Mouse (Mus musculus): ENCODE measurements around the gene Zfp62. TPM values are rescaled to one million over a fixed set of nuclear protein-coding genes. Genes with fewer than 3 reads are reported as not detected.

Gene Zfp62
- polyA plus RNA-seq, 1 experiment from 2014 or later = 61.0 TPM

GRCm38 (mm10) chr11:49213505-49213904 is 10.4 kb downstream of the Zfp62 start:
- Histone ChIP-seq H3K36me3 (peaks cover 42% of the 10 kb centered on the region), H3K27me3 (replicated peaks) (no peaks in the 10 kb centered on the region), H3K4me2 (replicated peaks) (no peak overlapping the region), H3K9me3 (no peaks in the 10 kb centered on the region), H3K27ac (no peak overlapping the region), H3K9ac (no peak overlapping the region), H3K4me3 (no peak overlapping the region), H3K4me1 (no peaks in the 10 kb centered on the region)
- no peak for ATAC-seq (ENCODE audit: low FRiP score, low read depth)
- WGBS = 90% methylated on average over 1 of the region's 1 CpGs

GRCm38 (mm10) chr11:49219271-49219670 is 16.2 kb downstream of the Zfp62 start:
- 97% methylated on average over 2 of the region's 2 CpGs for WGBS
- H3K4me2 ChIP-seq (replicated peaks) = no peak overlapping the region
- no peaks in the 10 kb centered on the region for H3K4me1 ChIP-seq
- H3K36me3 ChIP-seq = peaks cover 33% of the 10 kb centered on the region
- no peak overlapping the region for H3K27ac ChIP-seq
- no peak overlapping the region for H3K4me3 ChIP-seq
- ATAC-seq (ENCODE audit: low FRiP score, low read depth) = no peak
- no peaks in the 10 kb centered on the region for H3K27me3 ChIP-seq (replicated peaks)
- H3K9ac ChIP-seq = no peak overlapping the region
- no peaks in the 10 kb centered on the region for H3K9me3 ChIP-seq

GRCm38 (mm10) chr11:49224455-49224854 is 21.4 kb downstream of the Zfp62 start:
- no peak overlapping the region for H3K4me3 ChIP-seq
- no peaks in the 10 kb centered on the region for H3K27me3 ChIP-seq (replicated peaks)
- H3K36me3 ChIP-seq = no peaks in the 10 kb centered on the region
- H3K9ac ChIP-seq = no peak overlapping the region
- no peak overlapping the region for H3K4me2 ChIP-seq (replicated peaks)
- no peaks in the 10 kb centered on the region for H3K9me3 ChIP-seq
- no peak for ATAC-seq (ENCODE audit: low FRiP score, low read depth)
- no peaks in the 10 kb centered on the region for H3K4me1 ChIP-seq
- no peak overlapping the region for H3K27ac ChIP-seq
- WGBS = 72% methylated on average over 1 of the region's 1 CpGs

- Histone ChIP-seq H3K4me3 (no peak overlapping the region), H3K9ac (no peak overlapping the region), H3K27me3 (replicated peaks) (no peaks in the 10 kb centered on the region), H3K9me3 (no peaks in the 10 kb centered on the region), H3K4me2 (replicated peaks) (no peak overlapping the region), H3K4me1 (no peaks in the 10 kb centered on the region), H3K36me3 (no peaks in the 10 kb centered on the region), H3K27ac (no peak overlapping the region)
- ATAC-seq (ENCODE audit: low FRiP score, low read depth) = no peak
- WGBS = 82% methylated on average over 3 of the region's 3 CpGs
Observed at GRCm38 (mm10) chr11:49232781-49233180, 29.7 kb downstream of the Zfp62 start.

- Histone ChIP-seq H3K4me3 (no peak overlapping the region), H3K27me3 (replicated peaks) (no peaks in the 10 kb centered on the region), H3K9me3 (no peaks in the 10 kb centered on the region), H3K36me3 (no peaks in the 10 kb centered on the region), H3K27ac (no peak overlapping the region), H3K4me2 (replicated peaks) (no peak overlapping the region), H3K9ac (no peak overlapping the region), H3K4me1 (no peaks in the 10 kb centered on the region)
- ATAC-seq (ENCODE audit: low FRiP score, low read depth) = no peak
- WGBS = 78% methylated on average over 3 of the region's 3 CpGs
Observed at GRCm38 (mm10) chr11:49235459-49236207, 32.5 kb downstream of the Zfp62 start.

GRCm38 (mm10) chr11:49236891-49237290 is 33.8 kb downstream of the Zfp62 start:
- H3K9me3 ChIP-seq = no peaks in the 10 kb centered on the region
- H3K27me3 ChIP-seq (replicated peaks) = no peaks in the 10 kb centered on the region
- H3K4me3 ChIP-seq = no peak overlapping the region
- no peak for ATAC-seq (ENCODE audit: low FRiP score, low read depth)
- H3K36me3 ChIP-seq = no peaks in the 10 kb centered on the region
- 70% methylated on average over 1 of the region's 1 CpGs for WGBS
- H3K27ac ChIP-seq = no peak overlapping the region
- no peak overlapping the region for H3K4me2 ChIP-seq (replicated peaks)
- no peak overlapping the region for H3K9ac ChIP-seq
- H3K4me1 ChIP-seq = no peaks in the 10 kb centered on the region

- H3K4me3 ChIP-seq = no peak overlapping the region
- H3K9me3 ChIP-seq = no peaks in the 10 kb centered on the region
- H3K9ac ChIP-seq = no peak overlapping the region
- no peaks in the 10 kb centered on the region for H3K36me3 ChIP-seq
- H3K27ac ChIP-seq = no peak overlapping the region
- WGBS = 89% methylated on average over 2 of the region's 2 CpGs
- ATAC-seq (ENCODE audit: low FRiP score, low read depth) = no peak
- no peak overlapping the region for H3K4me2 ChIP-seq (replicated peaks)
- no peaks in the 10 kb centered on the region for H3K4me1 ChIP-seq
- no peaks in the 10 kb centered on the region for H3K27me3 ChIP-seq (replicated peaks)
Observed at GRCm38 (mm10) chr11:49237532-49237931, 34.4 kb downstream of the Zfp62 start.

GRCm38 (mm10) chr11:49240310-49240709 is 37.2 kb downstream of the Zfp62 start:
- Histone ChIP-seq H3K27ac (no peak overlapping the region), H3K9me3 (no peaks in the 10 kb centered on the region), H3K27me3 (replicated peaks) (no peaks in the 10 kb centered on the region), H3K4me2 (replicated peaks) (no peak overlapping the region), H3K4me3 (no peak overlapping the region), H3K36me3 (no peaks in the 10 kb centered on the region), H3K9ac (no peak overlapping the region), H3K4me1 (peaks cover 8% of the 10 kb centered on the region)
- WGBS = 91% methylated on average over 1 of the region's 1 CpGs
- ATAC-seq (ENCODE audit: low FRiP score, low read depth) = no peak

- Histone ChIP-seq H3K27me3 (replicated peaks) (no peaks in the 10 kb centered on the region), H3K9ac (no peak overlapping the region), H3K4me1 (peaks cover 14% of the 10 kb centered on the region), H3K4me2 (replicated peaks) (no peak overlapping the region), H3K27ac (no peak overlapping the region), H3K4me3 (no peak overlapping the region), H3K9me3 (no peaks in the 10 kb centered on the region), H3K36me3 (no peaks in the 10 kb centered on the region)
- 81% methylated on average over 4 of the region's 4 CpGs for WGBS
- ATAC-seq (ENCODE audit: low FRiP score, low read depth) = no peak
Observed at GRCm38 (mm10) chr11:49240874-49241273, 37.8 kb downstream of the Zfp62 start.

- no peak overlapping the region for H3K4me2 ChIP-seq (replicated peaks)
- no peak overlapping the region for H3K9ac ChIP-seq
- no peak overlapping the region for H3K27ac ChIP-seq
- WGBS = 92% methylated on average over 1 of the region's 1 CpGs
- no peak overlapping the region for H3K4me3 ChIP-seq
- H3K4me1 ChIP-seq = peaks cover 15% of the 10 kb centered on the region
- no peaks in the 10 kb centered on the region for H3K36me3 ChIP-seq
- H3K27me3 ChIP-seq (replicated peaks) = no peaks in the 10 kb centered on the region
- ATAC-seq (ENCODE audit: low FRiP score, low read depth) = no peak
- no peaks in the 10 kb centered on the region for H3K9me3 ChIP-seq
Observed at GRCm38 (mm10) chr11:49241471-49241870, 38.4 kb downstream of the Zfp62 start.

- peak overlapping the region; percentile 57 for H3K4me3 ChIP-seq
- WGBS = 22% methylated on average over 11 of the region's 11 CpGs
- no peaks in the 10 kb centered on the region for H3K9me3 ChIP-seq
- H3K4me1 ChIP-seq = peaks cover 15% of the 10 kb centered on the region
- H3K4me2 ChIP-seq (replicated peaks) = peak overlapping the region; percentile 68
- no peaks in the 10 kb centered on the region for H3K27me3 ChIP-seq (replicated peaks)
- no peaks in the 10 kb centered on the region for H3K36me3 ChIP-seq
- H3K27ac ChIP-seq = peak overlapping the region; percentile 82; the same call in 1 of the 2 replicates
- peak; percentile 14; the same call in 1 of the 2 replicates for ATAC-seq (ENCODE audit: low FRiP score, low read depth)
- H3K9ac ChIP-seq = peak overlapping the region; percentile 59
Observed at GRCm38 (mm10) chr11:49242944-49243626, 40.0 kb downstream of the Zfp62 start.

- peak within 1 kb of the TSS; percentile 57 for H3K4me3 ChIP-seq
- no peaks in the 10 kb centered on the region for H3K36me3 ChIP-seq
- under 1% methylated on average over 60 of the region's 60 CpGs for WGBS
Observed at GRCm38 (mm10) chr11:49243727-49244594, 40.9 kb downstream of the Zfp62 start, which contains the start of gene Mgat1. Gene Mgat1, plus strand, starts transcription at chr11:49244191.

More at GRCm38 (mm10) chr11:49243727-49244594, 40.9 kb downstream of the Zfp62 start, which contains the start of gene Mgat1:
- H3K9me3 ChIP-seq = no peaks in the 10 kb centered on the region
- H3K9ac ChIP-seq = peak within 1 kb of the TSS; percentile 59
- H3K27ac ChIP-seq = peak within 1 kb of the TSS; percentile 82; the same call in 1 of the 2 replicates
- ATAC-seq (ENCODE audit: low FRiP score, low read depth) = peak; percentile 97
- H3K4me2 ChIP-seq (replicated peaks) = peak within 1 kb of the TSS; percentile 68
- no peaks in the 10 kb centered on the region for H3K27me3 ChIP-seq (replicated peaks)
- peaks cover 15% of the 10 kb centered on the region for H3K4me1 ChIP-seq
